Mouse (Mus musculus): ENCODE results near the gene Bsdc1. TPM values are rescaled to one million over a fixed set of nuclear protein-coding genes. Genes with fewer than 3 reads are reported as not detected.
A peak's percentile ranks its signal among the peaks of the same experiment; 100 is the strongest.

The Bsdc1 gene
- polyA plus RNA-seq, 1 experiment from 2014 or later: 25.6 TPM

DNA sequence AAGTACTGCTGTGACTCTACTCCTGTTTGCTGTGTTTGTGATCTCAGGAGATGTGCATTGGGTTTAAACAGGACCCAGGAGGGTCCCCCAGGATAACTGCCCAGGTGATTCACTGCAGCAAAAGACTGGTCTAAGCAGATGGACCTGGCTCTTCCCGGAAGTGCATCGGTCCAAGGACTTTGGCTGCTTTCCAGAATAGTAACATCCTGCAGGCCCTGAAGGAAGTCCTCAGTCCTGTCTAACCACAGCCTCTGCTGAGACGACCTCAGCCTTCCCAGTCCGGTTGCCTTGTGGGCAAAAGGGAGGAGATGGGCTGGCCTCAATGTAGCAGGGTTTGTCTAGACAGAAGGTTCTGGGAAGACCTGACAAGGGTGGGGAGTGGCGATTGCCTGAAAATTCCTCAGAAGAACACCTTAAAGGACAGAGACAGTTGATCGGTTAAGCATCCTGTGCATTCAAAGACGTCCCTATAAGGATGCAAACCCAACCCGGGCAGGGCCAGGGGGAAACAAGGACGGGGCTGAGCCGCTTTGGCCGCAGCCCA is 41.6 kb downstream of the Bsdc1 start:
- Histone ChIP-seq H3K9me3 (replicated peaks; ENCODE audit: low read length) (no peaks in the 10 kb centered on the region), H3K4me1 (replicated peaks; ENCODE audit: insufficient read depth, low read length) (peaks cover 5% of the 10 kb centered on the region), H3K9ac (ENCODE audit: low read depth, low read length) (no peak overlapping the region), H3K36me3 (ENCODE audit: insufficient read depth, low read length) (no peaks in the 10 kb centered on the region), H3K4me2 (ENCODE audit: low read length) (no peak overlapping the region), H3K27me3 (ENCODE audit: insufficient read depth, low read length) (no peaks in the 10 kb centered on the region), H3K4me3 (replicated peaks; ENCODE audit: low read depth, low read length) (no peak overlapping the region), H3K27ac (no peak overlapping the region)
- 60% methylated on average over 11 of the region's 11 CpGs for WGBS
- no peak for DNase-seq (ENCODE audit: low spot score)
- no peak for TF ChIP-seq CTCF (IDR thresholded peaks at IDR 0.05; ENCODE audit: low read depth)
- ATAC-seq (replicated peaks; ENCODE audit: low FRiP score, low read depth): no peak

- Histone ChIP-seq H3K4me3 (replicated peaks; ENCODE audit: low read depth, low read length) (no peak overlapping the region), H3K27ac (no peak overlapping the region), H3K4me2 (ENCODE audit: low read length) (no peak overlapping the region), H3K36me3 (ENCODE audit: insufficient read depth, low read length) (no peaks in the 10 kb centered on the region), H3K9me3 (replicated peaks; ENCODE audit: low read length) (no peaks in the 10 kb centered on the region), H3K4me1 (replicated peaks; ENCODE audit: insufficient read depth, low read length) (no peaks in the 10 kb centered on the region), H3K9ac (ENCODE audit: low read depth, low read length) (no peak overlapping the region), H3K27me3 (ENCODE audit: insufficient read depth, low read length) (no peaks in the 10 kb centered on the region)
- 79% methylated on average over 3 of the region's 3 CpGs for WGBS
- DNase-seq (ENCODE audit: low spot score) (no peak), ATAC-seq (replicated peaks; ENCODE audit: low FRiP score, low read depth) (no peak)
- no peak for TF ChIP-seq CTCF (IDR thresholded peaks at IDR 0.05; ENCODE audit: low read depth)
These were observed 44.1 kb downstream of the Bsdc1 start for GRCm38 (mm10) chr4:129505511-129505910.

DNA sequence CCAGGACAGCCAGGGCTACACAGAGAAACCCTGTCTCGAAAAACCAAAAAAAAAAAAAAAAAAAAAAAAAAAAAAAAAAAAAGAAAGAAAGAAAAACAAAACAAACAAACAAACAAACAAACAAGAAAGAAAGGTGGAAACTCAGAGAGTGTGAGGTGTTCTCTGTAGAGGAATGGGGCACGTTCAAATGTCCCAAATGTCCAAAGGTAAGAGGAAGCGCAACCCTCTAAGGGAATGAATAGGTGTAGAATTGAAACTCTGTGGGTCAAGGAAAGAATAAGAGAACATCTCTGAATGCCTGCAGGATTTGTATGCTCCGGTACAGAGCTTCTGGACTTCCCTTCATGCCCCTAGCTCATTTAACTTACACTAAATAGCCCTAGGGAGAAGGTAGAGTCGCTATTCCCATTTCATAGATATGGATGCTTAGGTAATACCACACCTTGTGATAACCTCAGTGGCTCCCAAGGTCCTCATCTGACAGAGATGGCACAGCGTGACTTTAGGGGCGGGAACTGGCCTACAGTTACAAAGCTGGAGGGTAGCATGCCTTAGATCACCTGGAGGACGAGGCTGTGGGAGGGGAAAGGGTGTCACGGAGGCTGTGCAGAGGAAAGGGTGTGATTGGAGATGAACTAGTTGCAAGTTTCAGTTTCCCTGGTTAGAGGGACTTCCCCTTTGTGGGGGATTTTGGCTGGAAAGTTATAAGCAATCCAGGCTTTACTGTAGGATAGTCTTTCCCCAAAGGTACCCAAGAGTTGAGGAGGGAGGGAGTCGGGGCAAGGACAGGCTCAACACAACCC is 46.3 kb downstream of the Bsdc1 start:
- ATAC-seq (replicated peaks; ENCODE audit: low FRiP score, low read depth) (no peak), DNase-seq (ENCODE audit: low spot score) (no peak)
- Histone ChIP-seq H3K9ac (ENCODE audit: low read depth, low read length) (no peak overlapping the region), H3K4me3 (replicated peaks; ENCODE audit: low read depth, low read length) (no peak overlapping the region), H3K4me2 (ENCODE audit: low read length) (no peak overlapping the region), H3K4me1 (replicated peaks; ENCODE audit: insufficient read depth, low read length) (0 out of 2 replicates have a peak, but pooled peaks cover 3% of the 10 kb centered on the region), H3K36me3 (ENCODE audit: insufficient read depth, low read length) (no peaks in the 10 kb centered on the region), H3K9me3 (replicated peaks; ENCODE audit: low read length) (no peaks in the 10 kb centered on the region), H3K27me3 (ENCODE audit: insufficient read depth, low read length) (no peaks in the 10 kb centered on the region), H3K27ac (no peak overlapping the region)
- WGBS: 60% methylated on average over 9 of the region's 10 CpGs
- no peak for TF ChIP-seq CTCF (IDR thresholded peaks at IDR 0.05; ENCODE audit: low read depth)

DNA sequence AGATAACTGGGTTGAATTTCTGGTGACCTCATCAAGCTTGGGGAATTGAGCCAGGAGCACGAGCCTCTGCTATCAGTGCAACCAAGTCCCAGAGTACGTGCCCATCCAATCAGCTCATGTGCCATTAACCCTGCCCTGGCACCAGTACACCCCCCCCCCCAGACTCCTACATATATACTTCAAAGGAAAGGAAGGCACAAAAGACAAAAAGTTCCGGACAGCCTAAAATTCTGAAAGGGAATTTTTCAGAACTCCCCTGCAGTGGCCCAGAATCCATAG is 46.8 kb downstream of the Bsdc1 start:
- Histone ChIP-seq H3K9me3 (replicated peaks; ENCODE audit: low read length) (no peaks in the 10 kb centered on the region), H3K4me1 (replicated peaks; ENCODE audit: insufficient read depth, low read length) (0 out of 2 replicates have a peak, but pooled peaks cover 3% of the 10 kb centered on the region), H3K27me3 (ENCODE audit: insufficient read depth, low read length) (no peaks in the 10 kb centered on the region), H3K4me2 (ENCODE audit: low read length) (no peak overlapping the region), H3K4me3 (replicated peaks; ENCODE audit: low read depth, low read length) (no peak overlapping the region), H3K9ac (ENCODE audit: low read depth, low read length) (no peak overlapping the region), H3K36me3 (ENCODE audit: insufficient read depth, low read length) (no peaks in the 10 kb centered on the region), H3K27ac (no peak overlapping the region)
- 48% methylated on average over 3 of the region's 3 CpGs for WGBS
- TF ChIP-seq CTCF (IDR thresholded peaks at IDR 0.05; ENCODE audit: low read depth): no peak
- no peak for ATAC-seq (replicated peaks; ENCODE audit: low FRiP score, low read depth)
- DNase-seq (ENCODE audit: low spot score): no peak

GRCm38 (mm10) chr4:129508834-129509600 is 47.6 kb downstream of the Bsdc1 start:
- Histone ChIP-seq H3K27ac (peak overlapping the region; percentile 31; the same call in 1 of the 2 replicates), H3K4me1 (replicated peaks; ENCODE audit: insufficient read depth, low read length) (0 out of 2 replicates have a peak, but pooled peaks cover 3% of the 10 kb centered on the region)
- ATAC-seq (replicated peaks; ENCODE audit: low FRiP score, low read depth): no peak

GRCm38 (mm10) chr4:129509650-129510049 is 48.3 kb downstream of the Bsdc1 start:
- TF ChIP-seq CTCF (IDR thresholded peaks at IDR 0.05; ENCODE audit: low read depth): no peak
- H3K4me3 ChIP-seq (replicated peaks; ENCODE audit: low read depth, low read length): no peak overlapping the region
- no peaks in the 10 kb centered on the region for H3K9me3 ChIP-seq (replicated peaks; ENCODE audit: low read length)
- H3K36me3 ChIP-seq (ENCODE audit: insufficient read depth, low read length): no peaks in the 10 kb centered on the region
- WGBS: 69% methylated on average over 3 of the region's 3 CpGs
- H3K4me2 ChIP-seq (ENCODE audit: low read length): no peak overlapping the region
- H3K9ac ChIP-seq (ENCODE audit: low read depth, low read length): no peak overlapping the region
- DNase-seq (ENCODE audit: low spot score) (no peak), ATAC-seq (replicated peaks; ENCODE audit: low FRiP score, low read depth) (no peak)
- H3K27me3 ChIP-seq (ENCODE audit: insufficient read depth, low read length): no peaks in the 10 kb centered on the region
- peak overlapping the region; percentile 31; the same call in 1 of the 2 replicates for H3K27ac ChIP-seq
- H3K4me1 ChIP-seq (replicated peaks; ENCODE audit: insufficient read depth, low read length): 0 out of 2 replicates have a peak, but pooled peaks cover 3% of the 10 kb centered on the region

More at GRCm38 (mm10) chr4:129508834-129509600, 47.6 kb downstream of the Bsdc1 start:
- no peak for TF ChIP-seq CTCF (IDR thresholded peaks at IDR 0.05; ENCODE audit: low read depth)
- Histone ChIP-seq H3K4me2 (ENCODE audit: low read length) (no peak overlapping the region), H3K9me3 (replicated peaks; ENCODE audit: low read length) (no peaks in the 10 kb centered on the region), H3K4me3 (replicated peaks; ENCODE audit: low read depth, low read length) (no peak overlapping the region), H3K36me3 (ENCODE audit: insufficient read depth, low read length) (no peaks in the 10 kb centered on the region), H3K27me3 (ENCODE audit: insufficient read depth, low read length) (no peaks in the 10 kb centered on the region), H3K9ac (ENCODE audit: low read depth, low read length) (no peak overlapping the region)
- 55% methylated on average over 15 of the region's 15 CpGs for WGBS
- DNase-seq (ENCODE audit: low spot score): no peak

All from kidney, postnatal 0 days (tissue).